Mouse (Mus musculus): Measurements from ENCODE around the gene Ass1. TPM values are rescaled to one million over a fixed set of nuclear protein-coding genes. Genes with fewer than 3 reads are reported as not detected.

The Ass1 gene
- total and polyA plus RNA-seq, 2 experiments, result 3,064 to 3,470 TPM

DNA sequence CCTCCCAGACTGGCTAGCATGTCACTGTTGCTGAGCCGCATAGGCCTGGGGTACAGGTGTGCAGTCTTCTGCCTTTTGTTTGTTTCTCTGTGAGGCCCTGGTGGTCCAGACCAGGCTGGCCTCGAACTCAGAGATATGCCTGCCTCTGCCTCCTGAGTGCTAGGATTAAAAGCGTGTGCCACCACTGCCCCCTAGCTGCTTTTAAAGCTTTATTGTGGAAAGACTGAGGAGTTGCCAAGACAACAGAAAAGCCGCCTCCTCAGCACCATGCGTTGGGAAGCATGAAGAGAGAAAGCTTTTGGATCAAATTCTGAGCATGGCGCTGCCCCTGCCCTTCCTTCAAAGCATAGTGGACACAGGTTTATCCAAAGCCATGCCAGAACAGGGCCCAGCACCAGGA lies 38.8 kb downstream of the Ass1 start:
- Histone ChIP-seq H3K4me3 (ENCODE audit: insufficient read depth, low read depth, low read length) (no peak overlapping the region), H3K9ac (ENCODE audit: low read depth, low read length) (no peak overlapping the region), H3K27ac (replicated peaks; ENCODE audit: insufficient read depth, low read depth, low read length) (no peak overlapping the region), H3K4me1 (ENCODE audit: control insufficient read depth, insufficient read depth, low read length) (no peaks in the 10 kb centered on the region), H3K27me3 (ENCODE audit: control insufficient read depth, insufficient read depth, low read length) (no peaks in the 10 kb centered on the region), H3K79me2 (ENCODE audit: control insufficient read depth, insufficient read depth, low read length) (no peaks in the 10 kb centered on the region), H3K36me3 (ENCODE audit: control insufficient read depth, insufficient read depth, low read length) (peaks cover 79% of the 10 kb centered on the region)
- TF ChIP-seq CTCF (IDR thresholded peaks at IDR 0.05; ENCODE audit: low read depth, low read length), result no peak; the same call in 1 of the 2 replicates
- TF ChIP-seq POLR2A (IDR thresholded peaks at IDR 0.05; ENCODE audit: extremely low read depth, insufficient read depth, low read length), result no peak
- peak; percentile 37 for DNase-seq (ENCODE audit: extremely low read depth, low read depth, low spot score)
- 72% methylated on average over 6 of the region's 6 CpGs for WGBS

DNA sequence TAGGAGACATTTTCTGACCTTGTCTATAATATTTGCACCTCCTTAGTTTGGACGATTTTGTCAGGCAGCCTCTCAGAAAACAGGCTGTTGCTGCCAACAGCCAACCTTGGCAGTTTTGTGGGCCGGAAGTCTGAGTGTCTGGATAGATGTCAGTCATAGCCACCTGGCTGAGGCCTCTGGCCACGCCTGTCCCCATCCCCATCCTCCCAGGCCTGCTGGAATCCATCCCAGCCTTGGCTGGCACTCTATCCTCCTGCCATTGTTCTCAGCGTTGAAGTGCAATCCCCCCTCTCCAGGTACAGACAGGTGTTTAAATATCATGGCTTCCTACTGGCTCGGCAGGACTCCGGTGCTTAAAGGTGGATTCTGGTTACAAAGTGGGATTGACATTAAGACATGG lies 41.3 kb downstream of the Ass1 start:
- no peaks in the 10 kb centered on the region for H3K27me3 ChIP-seq (ENCODE audit: control insufficient read depth, insufficient read depth, low read length)
- no peaks in the 10 kb centered on the region for H3K4me1 ChIP-seq (ENCODE audit: control insufficient read depth, insufficient read depth, low read length)

DNA sequence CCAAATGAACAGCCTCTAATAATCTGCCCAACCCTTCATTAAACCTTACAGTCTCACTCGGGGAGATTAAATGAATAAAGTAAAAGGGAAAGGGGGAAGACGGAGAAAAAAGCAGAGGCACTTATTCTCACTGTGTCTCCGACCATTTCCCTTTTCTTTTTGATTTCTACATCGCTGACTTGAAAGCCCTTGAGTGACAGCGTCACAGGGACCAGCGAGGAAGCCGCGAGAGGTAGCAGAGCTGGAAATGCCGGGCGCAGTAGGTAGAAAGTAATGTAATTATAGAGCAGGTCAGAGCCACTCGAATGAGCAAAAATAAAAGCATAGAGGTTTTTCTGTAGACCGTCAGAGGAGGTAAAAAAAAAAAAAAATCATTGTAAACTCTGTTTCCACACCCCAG lies 46.5 kb downstream of the Ass1 start:
- H3K4me1 ChIP-seq (ENCODE audit: control insufficient read depth, insufficient read depth, low read length), result no peaks in the 10 kb centered on the region
- H3K4me3 ChIP-seq (ENCODE audit: insufficient read depth, low read depth, low read length), result no peak overlapping the region
- peak; percentile 3 for DNase-seq (ENCODE audit: extremely low read depth, low read depth, low spot score)
- no peaks in the 10 kb centered on the region for H3K27me3 ChIP-seq (ENCODE audit: control insufficient read depth, insufficient read depth, low read length)
- TF ChIP-seq POLR2A (IDR thresholded peaks at IDR 0.05; ENCODE audit: extremely low read depth, insufficient read depth, low read length), result no peak
- TF ChIP-seq CTCF (IDR thresholded peaks at IDR 0.05; ENCODE audit: low read depth, low read length), result no peak
- H3K9ac ChIP-seq (ENCODE audit: low read depth, low read length), result no peak overlapping the region
- no peak overlapping the region for H3K27ac ChIP-seq (replicated peaks; ENCODE audit: insufficient read depth, low read depth, low read length)
- no peaks in the 10 kb centered on the region for H3K79me2 ChIP-seq (ENCODE audit: control insufficient read depth, insufficient read depth, low read length)
- 86% methylated on average over 12 of the region's 12 CpGs for WGBS
- peaks cover 88% of the 10 kb centered on the region for H3K36me3 ChIP-seq (ENCODE audit: control insufficient read depth, insufficient read depth, low read length)

More for the DNA sequence above, 41.3 kb downstream of the Ass1 start:
- no peak overlapping the region for H3K4me3 ChIP-seq (ENCODE audit: insufficient read depth, low read depth, low read length)
- no peak for TF ChIP-seq CTCF (IDR thresholded peaks at IDR 0.05; ENCODE audit: low read depth, low read length)
- no peak for TF ChIP-seq POLR2A (IDR thresholded peaks at IDR 0.05; ENCODE audit: extremely low read depth, insufficient read depth, low read length)
- peak; percentile 41 for DNase-seq (ENCODE audit: extremely low read depth, low read depth, low spot score)
- no peak overlapping the region for H3K27ac ChIP-seq (replicated peaks; ENCODE audit: insufficient read depth, low read depth, low read length)
- no peaks in the 10 kb centered on the region for H3K79me2 ChIP-seq (ENCODE audit: control insufficient read depth, insufficient read depth, low read length)
- WGBS, result 52% methylated on average over 6 of the region's 6 CpGs
- no peak overlapping the region for H3K9ac ChIP-seq (ENCODE audit: low read depth, low read length)
- peaks cover 90% of the 10 kb centered on the region for H3K36me3 ChIP-seq (ENCODE audit: control insufficient read depth, insufficient read depth, low read length)

DNA sequence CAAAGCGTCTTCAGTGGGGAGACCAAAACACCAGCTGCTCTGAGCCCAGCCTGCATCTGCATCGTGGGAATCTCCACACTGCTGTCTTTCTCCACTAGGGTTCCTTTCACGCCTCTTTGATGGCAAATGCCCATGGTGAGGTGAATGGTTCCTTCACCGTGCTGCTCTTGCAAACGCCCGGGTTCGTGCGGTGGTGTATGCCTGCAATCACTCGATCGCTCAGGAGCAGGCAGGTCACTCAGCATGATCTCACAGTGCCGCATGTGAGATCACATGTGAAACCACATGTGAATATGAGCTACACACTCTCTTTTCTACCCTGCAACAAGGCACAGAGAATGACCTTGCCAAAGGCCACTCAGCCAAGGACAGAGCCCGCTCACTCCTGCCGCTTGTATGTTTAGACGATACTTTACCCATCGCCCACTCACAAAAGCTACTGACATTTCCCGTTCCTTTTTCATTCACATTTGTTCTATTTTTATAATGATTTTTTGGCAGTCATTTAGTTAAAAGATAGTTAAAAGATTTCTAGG lies 51.9 kb downstream of the Ass1 start:
- Histone ChIP-seq H3K36me3 (ENCODE audit: control insufficient read depth, insufficient read depth, low read length) (peaks cover 36% of the 10 kb centered on the region), H3K4me3 (ENCODE audit: insufficient read depth, low read depth, low read length) (no peak overlapping the region), H3K4me1 (ENCODE audit: control insufficient read depth, insufficient read depth, low read length) (peaks cover 1% of the 10 kb centered on the region; the same call in 1 of the 2 replicates), H3K79me2 (ENCODE audit: control insufficient read depth, insufficient read depth, low read length) (no peaks in the 10 kb centered on the region), H3K27ac (replicated peaks; ENCODE audit: insufficient read depth, low read depth, low read length) (no peak overlapping the region), H3K9ac (ENCODE audit: low read depth, low read length) (no peak overlapping the region), H3K27me3 (ENCODE audit: control insufficient read depth, insufficient read depth, low read length) (no peaks in the 10 kb centered on the region)
- TF ChIP-seq POLR2A (IDR thresholded peaks at IDR 0.05; ENCODE audit: extremely low read depth, insufficient read depth, low read length) (no peak), CTCF (IDR thresholded peaks at IDR 0.05; ENCODE audit: low read depth, low read length) (0 out of 2 replicates have a peak, but pooled peaks have one; percentile 35)
- peak; percentile 83 for DNase-seq (ENCODE audit: extremely low read depth, low read depth, low spot score)
- WGBS, result 28% methylated on average over 16 of the region's 16 CpGs

DNA sequence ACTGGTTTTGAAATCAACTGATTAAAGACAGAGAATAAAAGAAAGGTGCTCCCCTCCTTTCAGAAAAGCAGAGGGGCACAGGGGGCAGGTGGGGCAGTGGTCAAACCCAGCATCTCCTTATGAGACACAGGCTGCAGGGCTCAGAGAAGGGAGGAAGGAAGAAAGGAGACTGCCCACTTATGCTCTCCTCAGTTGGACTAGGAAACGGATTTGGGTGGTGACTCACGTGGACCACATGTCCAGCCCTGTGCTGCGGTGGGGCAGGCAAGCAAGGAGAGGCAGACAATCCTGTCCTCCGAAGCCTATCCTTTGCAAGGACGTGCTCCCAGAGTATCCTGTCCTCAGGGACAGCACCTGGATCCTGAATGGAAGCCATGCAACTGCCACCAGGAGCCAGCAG lies 54.6 kb downstream of the Ass1 start:
- H3K9ac ChIP-seq (ENCODE audit: low read depth, low read length), result no peak overlapping the region
- no peaks in the 10 kb centered on the region for H3K27me3 ChIP-seq (ENCODE audit: control insufficient read depth, insufficient read depth, low read length)
- H3K4me1 ChIP-seq (ENCODE audit: control insufficient read depth, insufficient read depth, low read length), result peaks cover 1% of the 10 kb centered on the region; the same call in 1 of the 2 replicates
- H3K27ac ChIP-seq (replicated peaks; ENCODE audit: insufficient read depth, low read depth, low read length), result no peak overlapping the region
- H3K4me3 ChIP-seq (ENCODE audit: insufficient read depth, low read depth, low read length), result no peak overlapping the region
- 87% methylated on average over 5 of the region's 5 CpGs for WGBS
- no peak for TF ChIP-seq POLR2A (IDR thresholded peaks at IDR 0.05; ENCODE audit: extremely low read depth, insufficient read depth, low read length)
- TF ChIP-seq CTCF (IDR thresholded peaks at IDR 0.05; ENCODE audit: low read depth, low read length), result no peak
- peaks cover 9% of the 10 kb centered on the region for H3K36me3 ChIP-seq (ENCODE audit: control insufficient read depth, insufficient read depth, low read length)
- DNase-seq (ENCODE audit: extremely low read depth, low read depth, low spot score), result no peak
- H3K79me2 ChIP-seq (ENCODE audit: control insufficient read depth, insufficient read depth, low read length), result no peaks in the 10 kb centered on the region

DNA sequence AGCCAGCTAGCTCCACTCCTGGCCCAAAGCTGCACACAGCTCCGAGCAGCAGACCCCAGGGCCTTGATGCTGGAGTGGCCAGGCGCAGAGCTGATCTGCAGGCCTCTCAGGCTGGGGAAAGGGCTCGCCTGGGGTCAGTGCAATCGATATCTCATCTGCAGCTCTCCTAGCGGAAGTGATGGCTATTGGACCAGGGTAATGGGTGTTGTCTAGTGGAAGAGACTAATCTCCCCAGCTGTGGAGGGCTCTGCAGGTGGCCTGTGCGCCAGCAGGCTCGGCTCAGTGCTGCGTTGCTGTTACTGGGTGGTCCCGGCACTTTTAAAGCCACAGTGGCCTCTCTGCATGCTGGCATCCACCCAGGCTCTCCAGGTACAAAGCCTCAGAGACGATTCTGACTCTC lies 55.8 kb downstream of the Ass1 start:
- H3K27me3 ChIP-seq (ENCODE audit: control insufficient read depth, insufficient read depth, low read length), result no peaks in the 10 kb centered on the region
- 0 out of 2 replicates have a peak, but pooled peaks cover 2% of the 10 kb centered on the region for H3K36me3 ChIP-seq (ENCODE audit: control insufficient read depth, insufficient read depth, low read length)
- DNase-seq (ENCODE audit: extremely low read depth, low read depth, low spot score), result no peak
- H3K27ac ChIP-seq (replicated peaks; ENCODE audit: insufficient read depth, low read depth, low read length), result no peak overlapping the region
- H3K79me2 ChIP-seq (ENCODE audit: control insufficient read depth, insufficient read depth, low read length), result no peaks in the 10 kb centered on the region
- TF ChIP-seq CTCF (IDR thresholded peaks at IDR 0.05; ENCODE audit: low read depth, low read length), result no peak
- no peak for TF ChIP-seq POLR2A (IDR thresholded peaks at IDR 0.05; ENCODE audit: extremely low read depth, insufficient read depth, low read length)
- peaks cover 6% of the 10 kb centered on the region for H3K4me1 ChIP-seq (ENCODE audit: control insufficient read depth, insufficient read depth, low read length)
- H3K9ac ChIP-seq (ENCODE audit: low read depth, low read length), result no peak overlapping the region
- 66% methylated on average over 10 of the region's 10 CpGs for WGBS
- H3K4me3 ChIP-seq (ENCODE audit: insufficient read depth, low read depth, low read length), result no peak overlapping the region

Data from liver, adult 2 months (tissue).